Mouse (Mus musculus): ENCODE data around the gene Crygn. TPM values are rescaled to one million over a fixed set of nuclear protein-coding genes. Genes with fewer than 3 reads are reported as not detected.

Crygn gene
- total RNA-seq (2012; rRNA removed) = not detected in 2 replicates
- under 1 TPM in 1 of 2 experiments, not detected in 1; 0.89 TPM for polyA plus RNA-seq (2012; ENCODE audit: insufficient read depth in 1 of 2, insufficient read length in 2 of 2, low read depth in 1 of 2, low replicate concordance in 2 of 2, missing spikeins in 1 of 2)

- no peaks in the 10 kb centered on the region for H3K9me3 ChIP-seq (replicated peaks; ENCODE audit: insufficient read depth, low read length)
Measured at GRCm38 (mm10) chr5:24757816-24758215, at the start of gene Crygn. Crygn (minus strand) TSS chr5:24758008.

GRCm38 (mm10) chr5:24805222-24805621 is 47.4 kb upstream of the Crygn start:
- no peaks in the 10 kb centered on the region for H3K79me2 ChIP-seq (ENCODE audit: control insufficient read depth, insufficient read depth, low read length, poor library complexity)
- TF ChIP-seq TCF12 (IDR thresholded peaks at IDR 0.05; ENCODE audit: low read depth, low read length) (no peak), ZNF384 (IDR thresholded peaks at IDR 0.05; ENCODE audit: low read depth, low read length) (no peak), SIN3A (IDR thresholded peaks at IDR 0.05; ENCODE audit: low read length) (no peak), JUND (IDR thresholded peaks at IDR 0.05; ENCODE audit: low read depth, low read length) (no peak), UBTF (IDR thresholded peaks at IDR 0.05; ENCODE audit: borderline replicate concordance, insufficient read depth, low read depth, low read length) (no peak), ZMIZ1 (IDR thresholded peaks at IDR 0.05; ENCODE audit: low read depth, low read length) (no peak), MYC (IDR thresholded peaks at IDR 0.05; ENCODE audit: low read depth, low read length) (no peak), ZC3H11A (IDR thresholded peaks at IDR 0.05; ENCODE audit: low read depth, low read length) (no peak), E2F4 (IDR thresholded peaks at IDR 0.05; ENCODE audit: borderline replicate concordance, low read depth, low read length) (no peak), CTCF (IDR thresholded peaks at IDR 0.05 in 2 of 3, conservative IDR thresholded peaks at IDR 0.05 in 1 of 3; ENCODE audit: control insufficient read depth in 1 of 3, insufficient read depth in 1 of 3, low read depth in 2 of 3, low read length in 3 of 3, poor library complexity in 1 of 3, severe bottlenecking in 1 of 3) (no peak), ETS1 (IDR thresholded peaks at IDR 0.05; ENCODE audit: low read depth, low read length) (no peak), CHD1 (IDR thresholded peaks at IDR 0.05; ENCODE audit: low read depth, low read length) (no peak), HCFC1 (IDR thresholded peaks at IDR 0.05; ENCODE audit: low read depth, low read length) (no peak), TBP (IDR thresholded peaks at IDR 0.05; ENCODE audit: low read depth, low read length) (no peak), POLR2AphosphoS2 (IDR thresholded peaks at IDR 0.05; ENCODE audit: low read length) (no peak), MXI1 (IDR thresholded peaks at IDR 0.05; ENCODE audit: low read depth, low read length) (no peak), MEF2A (IDR thresholded peaks at IDR 0.05; ENCODE audit: extremely low read depth, insufficient replicate concordance, low read depth, low read length, poor library complexity, severe bottlenecking) (no peak), KAT2A (conservative IDR thresholded peaks at IDR 0.05; ENCODE audit: low read depth, low read length) (no peak), POLR2AphosphoS5 (IDR thresholded peaks at IDR 0.05; ENCODE audit: borderline replicate concordance, low read depth, low read length) (no peak), NRF1 (IDR thresholded peaks at IDR 0.05; ENCODE audit: insufficient read depth, low read depth, low read length, poor library complexity, severe bottlenecking) (no peak)
- H3K4me1 ChIP-seq (ENCODE audit: control insufficient read depth in 1 of 2, insufficient read depth in 2 of 2, low read length in 2 of 2) = no peaks in the 10 kb centered on the region
- H3K9me3 ChIP-seq (replicated peaks; ENCODE audit: insufficient read depth, low read length) = no peaks in the 10 kb centered on the region
- H3K9ac ChIP-seq (ENCODE audit: control insufficient read depth, low read depth, low read length, poor library complexity, severe bottlenecking) = no peak overlapping the region
- no peak overlapping the region for H3K4me3 ChIP-seq (ENCODE audit: control insufficient read depth in 1 of 2, insufficient read depth in 1 of 2, low read depth in 2 of 2, low read length in 2 of 2)
- peaks cover 0 to 24% of the 10 kb centered on the region in 2 experiments; a peak in 2 of 4 replicates for H3K36me3 ChIP-seq (ENCODE audit: control insufficient read depth in 1 of 2, insufficient read depth in 2 of 2, low read length in 2 of 2)
- no peaks in the 10 kb centered on the region for H3K27me3 ChIP-seq (ENCODE audit: control insufficient read depth in 1 of 2, insufficient read depth in 2 of 2, low read length in 2 of 2)
- no peak overlapping the region for H3K27ac ChIP-seq (ENCODE audit: control insufficient read depth, low read depth, low read length)
- no peak for DNase-seq (ENCODE audit: low read depth, low spot score)

More at GRCm38 (mm10) chr5:24757816-24758215, at the start of gene Crygn:
- TF ChIP-seq MAFK (IDR thresholded peaks at IDR 0.05; ENCODE audit: borderline replicate concordance, low read depth, low read length) = no peak
- no peak for TF ChIP-seq MYB (IDR thresholded peaks at IDR 0.05; ENCODE audit: low read depth, low read length)
- no peak for TF ChIP-seq CHD2 (IDR thresholded peaks at IDR 0.05; ENCODE audit: low read length)
- no peak for TF ChIP-seq TBP (IDR thresholded peaks at IDR 0.05; ENCODE audit: low read depth, low read length)
- no peak for TF ChIP-seq CTCF (IDR thresholded peaks at IDR 0.05 in 2 of 3, conservative IDR thresholded peaks at IDR 0.05 in 1 of 3; ENCODE audit: control insufficient read depth in 1 of 3, insufficient read depth in 1 of 3, low read depth in 2 of 3, low read length in 3 of 3, poor library complexity in 1 of 3, severe bottlenecking in 1 of 3)
- no peak for TF ChIP-seq ZKSCAN1 (IDR thresholded peaks at IDR 0.05; ENCODE audit: low read depth, low read length)
- TF ChIP-seq USF1 (IDR thresholded peaks at IDR 0.05; ENCODE audit: low read depth, low read length) = no peak
- no peak for TF ChIP-seq GATA1 (IDR thresholded peaks at IDR 0.05; ENCODE audit: low read depth, low read length)
- TF ChIP-seq USF2 (IDR thresholded peaks at IDR 0.05; ENCODE audit: borderline replicate concordance in 1 of 2, insufficient read depth in 1 of 2, low read depth in 1 of 2, low read length in 2 of 2) = no peak
- no peak for TF ChIP-seq ZMIZ1 (IDR thresholded peaks at IDR 0.05; ENCODE audit: low read depth, low read length)
- TF ChIP-seq E2F4 (IDR thresholded peaks at IDR 0.05; ENCODE audit: borderline replicate concordance, low read depth, low read length) = no peak
- Histone ChIP-seq H3K4me1 (ENCODE audit: control insufficient read depth in 1 of 2, insufficient read depth in 2 of 2, low read length in 2 of 2) (no peaks in the 10 kb centered on the region), H3K27me3 (ENCODE audit: control insufficient read depth in 1 of 2, insufficient read depth in 2 of 2, low read length in 2 of 2) (peaks cover 2 to 4% of the 10 kb centered on the region in 2 experiments; a peak in 3 of 4 replicates), H3K27ac (ENCODE audit: control insufficient read depth, low read depth, low read length) (no peak within 1 kb of the TSS), H3K9ac (ENCODE audit: control insufficient read depth, low read depth, low read length, poor library complexity, severe bottlenecking) (no peak within 1 kb of the TSS), H3K36me3 (ENCODE audit: control insufficient read depth in 1 of 2, insufficient read depth in 2 of 2, low read length in 2 of 2) (no peaks in the 10 kb centered on the region), H3K4me3 (ENCODE audit: control insufficient read depth in 1 of 2, insufficient read depth in 1 of 2, low read depth in 2 of 2, low read length in 2 of 2) (no peak within 1 kb of the TSS), H3K79me2 (ENCODE audit: control insufficient read depth, insufficient read depth, low read length, poor library complexity) (no peaks in the 10 kb centered on the region; the same call in 1 of the 2 replicates)
- no peak for DNase-seq (ENCODE audit: low read depth, low spot score)
